Mouse (Mus musculus): ENCODE results near the gene Plekhg5.

Gene Plekhg5

GRCm38 (mm10) chr4:152070494-152071396 lies 1.6 kb upstream of the Plekhg5 start:
- DNase-seq, result no peak

GRCm38 (mm10) chr4:152072655-152073054 lies 357 bp downstream of the Plekhg5 start:
- no peak for DNase-seq

- no peak for DNase-seq
Observed at GRCm38 (mm10) chr4:152073715-152074114, 1.4 kb downstream of the Plekhg5 start.

DNA sequence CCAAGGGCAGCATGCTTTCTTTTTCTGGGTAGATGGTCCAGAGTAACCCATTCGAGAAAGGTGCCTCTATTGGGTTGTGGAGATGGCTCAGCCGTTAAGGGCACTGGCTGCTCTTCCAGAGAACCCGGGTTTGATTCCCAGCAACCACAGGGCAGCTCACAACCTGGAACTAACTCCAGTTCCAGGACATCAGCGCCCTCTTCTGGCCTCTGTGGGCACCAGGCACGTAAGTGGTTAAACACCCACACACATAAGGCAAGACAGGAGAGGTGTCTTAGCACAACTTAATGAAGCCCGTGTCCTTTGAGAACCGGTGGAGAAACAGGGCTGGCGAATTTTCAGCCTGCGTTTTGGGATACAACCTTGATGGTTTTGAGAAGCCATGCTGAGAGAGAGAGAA lies 2.2 kb downstream of the Plekhg5 start:
- no peak for DNase-seq

GRCm38 (mm10) chr4:152077191-152077590 lies 4.9 kb downstream of the Plekhg5 start:
- DNase-seq, result no peak

DNA sequence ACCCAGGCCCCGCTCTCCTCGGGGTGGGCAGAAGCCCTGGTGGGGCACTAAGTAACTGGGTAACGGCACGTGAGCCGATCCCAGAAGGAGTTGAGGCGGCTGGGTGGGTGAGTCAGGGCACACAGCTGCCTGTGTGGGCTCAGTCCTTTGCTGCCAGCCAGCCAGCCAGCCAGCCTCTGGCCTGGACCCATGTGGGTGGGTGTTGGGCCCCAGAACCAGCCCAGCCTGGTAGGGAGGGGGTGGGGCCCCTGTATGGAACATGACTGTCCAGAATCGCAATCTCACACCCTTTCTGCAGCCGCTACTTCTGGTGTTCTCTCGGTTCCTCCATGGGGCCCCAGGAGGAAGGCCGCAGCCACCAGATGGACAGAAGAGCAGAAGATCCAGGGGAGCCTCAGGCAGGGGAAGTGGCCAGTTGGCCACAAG lies 5.8 kb downstream of the Plekhg5 start:
- no peak for DNase-seq

- DNase-seq, result no peak
Observed at GRCm38 (mm10) chr4:152079261-152079660, 7.0 kb downstream of the Plekhg5 start.

- DNase-seq, result no peak
Observed at GRCm38 (mm10) chr4:152079931-152080330, 7.6 kb downstream of the Plekhg5 start.

- DNase-seq, result no peak
Observed at GRCm38 (mm10) chr4:152083611-152084220, 11.4 kb downstream of the Plekhg5 start.

- no peak for DNase-seq
Observed at GRCm38 (mm10) chr4:152084616-152085015, 12.3 kb downstream of the Plekhg5 start.

DNA sequence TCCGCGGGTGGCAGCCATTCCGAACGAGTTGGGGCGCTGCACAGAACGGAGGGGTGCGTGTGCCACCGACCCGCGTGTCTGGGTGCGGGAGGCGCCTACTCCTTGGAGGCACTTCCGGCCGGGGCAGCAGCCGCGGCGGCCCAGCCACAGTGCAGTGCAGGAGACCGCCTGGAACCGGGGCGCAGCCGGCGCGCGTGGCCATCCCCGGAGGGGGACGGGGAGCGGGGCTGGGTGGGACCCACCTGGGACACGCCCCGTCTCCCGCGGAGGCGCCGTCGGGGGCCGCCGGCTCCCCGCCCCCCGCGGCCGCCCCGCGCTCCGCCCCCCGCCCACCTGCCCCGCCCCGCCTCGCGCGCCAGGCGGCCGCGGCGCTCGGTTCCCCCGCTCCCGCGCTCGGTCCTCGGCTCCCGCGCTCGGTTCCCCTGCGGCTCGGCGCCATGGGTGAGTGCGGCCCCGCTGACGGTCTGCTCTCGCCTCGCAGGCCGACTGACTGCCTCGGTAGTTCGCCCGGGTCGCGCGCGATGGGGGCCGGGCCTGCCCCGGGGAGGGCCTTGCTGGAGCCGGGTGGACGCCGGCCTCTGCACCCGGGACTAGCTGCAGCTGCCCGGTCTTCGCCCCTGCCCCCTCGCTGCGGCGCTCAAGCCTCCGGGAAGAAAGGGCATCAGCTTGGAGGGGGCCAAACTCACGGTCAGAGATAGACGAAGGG lies 14.4 kb downstream of the Plekhg5 start:
- peak; percentile 82 for DNase-seq

- DNase-seq, result no peak
Observed at GRCm38 (mm10) chr4:152087211-152088081, 15.1 kb downstream of the Plekhg5 start.

DNA sequence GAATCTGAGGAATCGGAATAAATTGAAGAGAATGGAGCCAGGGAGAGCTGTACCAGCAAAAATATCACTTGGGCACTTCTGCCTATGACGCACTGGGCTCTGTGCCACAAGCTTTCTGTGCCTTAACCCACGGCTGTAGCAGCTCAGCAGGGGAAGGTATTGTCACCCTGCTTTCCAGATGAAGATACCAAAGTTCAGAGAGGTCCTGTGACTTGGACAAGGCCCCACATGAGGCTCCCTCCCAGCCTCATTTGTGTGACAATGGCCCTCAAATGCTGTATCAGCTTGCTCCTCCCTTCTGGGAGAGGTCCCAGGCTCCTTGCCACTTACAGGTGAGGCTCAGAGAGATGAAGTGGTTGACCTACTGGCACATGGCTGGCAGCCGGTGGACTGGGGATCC lies 15.8 kb downstream of the Plekhg5 start:
- DNase-seq, result no peak

GRCm38 (mm10) chr4:152088556-152089120 lies 16.3 kb downstream of the Plekhg5 start:
- DNase-seq, result no peak

- DNase-seq, result no peak
Observed at GRCm38 (mm10) chr4:152090191-152090590, 17.9 kb downstream of the Plekhg5 start.

GRCm38 (mm10) chr4:152092751-152093293 lies 20.5 kb downstream of the Plekhg5 start:
- no peak for DNase-seq

- DNase-seq, result no peak
Observed at GRCm38 (mm10) chr4:152094233-152094632, 21.9 kb downstream of the Plekhg5 start.

DNA sequence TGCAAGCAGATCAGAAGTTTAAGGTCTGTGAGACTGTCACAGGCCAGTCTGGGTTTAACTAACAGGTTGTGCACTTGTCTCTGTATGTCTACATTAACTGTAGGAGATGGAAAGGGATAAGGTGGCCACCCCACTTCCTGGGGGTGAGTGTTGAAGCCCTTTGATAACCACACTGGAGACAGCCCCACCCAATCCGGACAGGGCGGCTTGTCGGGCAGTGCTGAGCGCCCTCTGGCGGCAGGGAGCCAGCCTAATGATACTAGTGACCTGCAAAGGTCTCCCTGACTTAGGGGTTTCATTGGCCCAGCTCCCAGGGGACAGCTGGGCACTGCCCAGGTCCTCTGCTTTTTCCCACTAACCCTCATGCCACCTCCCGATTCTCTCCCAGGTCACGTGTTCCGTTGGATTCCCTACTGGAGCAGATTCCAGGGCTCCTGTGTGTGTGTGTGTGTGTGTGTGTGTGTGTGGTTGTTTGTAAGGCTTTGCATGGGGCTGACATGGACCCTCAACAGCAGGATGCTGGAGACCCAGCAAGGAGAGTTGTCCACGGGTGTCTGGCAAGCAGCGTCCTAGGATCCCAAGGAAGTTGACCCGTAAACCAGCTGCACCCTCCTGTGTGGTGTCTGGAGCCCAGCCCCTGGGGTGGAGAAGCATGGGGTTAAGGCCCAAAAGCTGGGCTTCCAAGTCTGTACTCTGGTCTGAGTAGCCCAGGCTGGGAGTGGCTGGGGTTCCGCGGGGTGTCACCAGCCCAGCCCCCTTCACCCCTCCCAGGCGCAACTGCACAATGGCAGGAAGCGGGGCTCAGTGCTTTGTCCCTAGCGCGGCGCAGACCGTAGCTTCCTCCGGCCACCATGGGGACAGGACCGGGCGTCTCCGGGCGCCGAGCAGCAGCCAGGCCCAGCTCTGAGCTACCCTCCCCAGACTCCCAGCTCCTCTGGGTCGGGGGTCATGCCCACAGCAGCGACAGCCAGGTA lies 23.9 kb downstream of the Plekhg5 start:
- DNase-seq, result peak; percentile 92

DNA sequence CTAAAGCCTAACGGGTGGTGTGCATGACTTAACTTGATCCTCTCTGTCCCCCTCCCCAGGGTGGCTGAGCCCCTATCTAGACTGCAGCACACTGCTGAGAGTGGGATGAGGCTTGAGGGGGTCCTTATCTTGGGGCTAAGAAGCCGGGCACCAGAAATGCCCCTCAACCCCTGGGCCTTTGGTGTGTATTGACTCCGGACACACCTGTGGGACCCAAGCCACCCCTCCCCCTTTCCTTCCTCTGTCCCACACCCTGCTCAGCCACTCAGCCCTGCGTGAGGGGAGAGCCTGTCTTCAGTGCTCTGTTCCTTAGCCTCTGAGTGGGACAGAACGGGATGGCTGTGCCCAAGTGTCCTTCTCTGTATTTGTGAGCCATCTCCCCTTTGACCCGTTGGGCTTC lies 24.6 kb downstream of the Plekhg5 start:
- DNase-seq, result peak; percentile 60
